Mouse (Mus musculus): ENCODE data around the gene Dyrk2.

DNA sequence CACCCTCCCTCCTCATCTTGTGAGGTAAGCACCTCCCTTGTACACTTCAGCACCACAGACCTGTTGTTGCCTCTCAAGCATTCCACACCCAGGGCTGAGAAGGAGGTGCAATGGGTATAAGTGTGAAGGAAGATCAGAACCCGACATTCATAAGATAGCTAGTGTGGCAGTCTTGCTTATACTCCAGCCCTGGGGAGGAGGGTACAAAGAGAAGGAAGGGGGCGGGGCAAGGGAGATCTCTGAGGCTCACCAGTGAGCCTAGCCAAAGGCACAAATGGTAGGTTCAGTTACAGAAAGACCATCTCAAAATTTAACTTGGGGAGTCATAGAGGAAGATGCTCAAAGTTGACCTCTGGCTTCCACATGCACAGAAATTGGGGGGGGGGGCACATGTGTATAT lies 14.1 kb upstream of the Dyrk2 start:
- no peak for TF ChIP-seq CTCF (IDR thresholded peaks at IDR 0.05)
- no peak for TF ChIP-seq EP300 (IDR thresholded peaks at IDR 0.05)

All from lung, postnatal 0 days (tissue).